Mouse (Mus musculus) liver, adult 2 months (tissue): ENCODE measurements around the gene Aire.

Experiments
- CTCF ChIP-seq: fragments of 200-500 bp; IDR thresholded peaks from 2 replicates; pipeline ENCODE4 v1.5.1; 2011; ENCODE audit warnings: low read depth, low read length, control low read depth
- POLR2A ChIP-seq: fragments of 200-500 bp; IDR thresholded peaks from 2 replicates; pipeline ENCODE4 v1.6.1; 2011; ENCODE audit warnings: low read length, control low read depth; ENCODE audit not compliant: insufficient read depth; ENCODE audit errors: extremely low read depth

DNA sequence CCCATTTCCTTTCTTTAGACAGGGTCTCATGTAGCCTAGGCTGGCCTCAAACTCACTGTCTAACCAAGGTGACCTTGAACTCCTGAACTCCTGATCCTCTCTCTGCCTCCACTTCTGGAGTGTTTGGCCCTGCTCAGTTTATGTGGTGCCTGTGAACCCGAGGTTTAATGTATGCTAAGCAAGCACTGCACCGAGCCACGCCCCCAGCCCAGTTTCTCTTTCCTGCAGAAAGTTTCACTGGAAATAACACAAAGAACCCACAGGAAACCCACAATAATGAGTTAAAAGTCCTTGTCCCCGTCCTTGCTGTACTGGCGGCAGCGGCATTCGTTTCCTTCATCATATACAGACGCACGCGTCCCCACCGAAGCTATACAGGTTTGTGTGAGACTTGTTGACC, 31.6 kb upstream of the Aire start:
- TF ChIP-seq POLR2A: no peak
- no peak for TF ChIP-seq CTCF
